Mouse (Mus musculus) adrenal gland, adult (tissue): ENCODE data around the gene Zfp781.
A peak's percentile ranks its signal among the peaks of the same experiment; 100 is the strongest.
"Not testable (repeated sequence)": the region's sequence is repeated elsewhere in the genome, so short reads cannot be mapped to it uniquely, and the experiment has no call there.

Source experiments
- DNase-seq, 2 experiments: peaks; one replicate each; pipeline ENCODE4 v3.0.0; 2022 to 2023; ENCODE audit warnings: low spot score in 1 of 2; ENCODE audit not compliant: inconsistent age in 2 of 2

Zfp781 gene

DNA sequence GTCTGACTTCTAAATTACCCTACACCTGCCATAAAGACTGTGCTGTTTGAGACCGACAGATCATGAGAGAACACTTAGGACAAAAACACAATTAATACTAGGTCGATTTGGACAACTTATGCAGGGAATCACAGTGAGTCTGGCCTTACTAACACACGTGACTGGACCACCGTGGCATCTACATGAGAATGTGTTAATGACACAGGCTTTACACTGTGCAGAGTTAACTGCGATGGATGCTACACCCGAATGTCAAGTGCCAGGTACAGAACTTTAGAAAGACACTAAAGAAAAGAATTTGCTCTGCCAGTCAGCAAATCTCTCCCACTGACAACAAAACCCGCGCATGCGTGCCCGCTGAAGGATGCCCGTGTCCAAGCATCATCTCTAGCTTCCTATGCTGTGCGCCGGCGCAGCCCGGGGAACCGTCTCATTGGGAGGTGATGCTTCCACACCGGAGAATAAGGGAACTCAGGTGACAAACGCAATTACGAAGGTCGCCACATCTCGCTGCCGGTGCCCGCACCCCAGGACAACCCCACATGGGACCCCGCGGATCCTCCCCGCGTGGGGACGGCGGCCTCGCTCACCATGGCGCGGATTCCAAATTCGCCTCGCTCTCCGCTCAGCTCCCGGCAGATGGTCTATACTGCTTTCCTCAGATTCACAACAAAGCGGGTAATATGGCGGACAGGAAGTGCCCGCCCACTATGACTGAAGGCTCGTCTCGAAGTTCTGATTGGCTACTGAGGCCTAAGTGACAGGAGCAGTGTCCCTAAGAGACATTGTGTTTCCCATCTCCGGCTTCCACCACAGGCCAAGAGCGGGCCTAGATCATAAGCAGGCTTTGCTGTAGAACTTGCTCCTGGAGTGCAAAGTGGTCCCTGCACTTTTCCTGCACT lies at the start of gene Zfp781:
Zfp781 (minus strand) TSS at position 639 of the 902 bp plus-strand sequence.
- not testable (repeated sequence) for DNase-seq

DNA sequence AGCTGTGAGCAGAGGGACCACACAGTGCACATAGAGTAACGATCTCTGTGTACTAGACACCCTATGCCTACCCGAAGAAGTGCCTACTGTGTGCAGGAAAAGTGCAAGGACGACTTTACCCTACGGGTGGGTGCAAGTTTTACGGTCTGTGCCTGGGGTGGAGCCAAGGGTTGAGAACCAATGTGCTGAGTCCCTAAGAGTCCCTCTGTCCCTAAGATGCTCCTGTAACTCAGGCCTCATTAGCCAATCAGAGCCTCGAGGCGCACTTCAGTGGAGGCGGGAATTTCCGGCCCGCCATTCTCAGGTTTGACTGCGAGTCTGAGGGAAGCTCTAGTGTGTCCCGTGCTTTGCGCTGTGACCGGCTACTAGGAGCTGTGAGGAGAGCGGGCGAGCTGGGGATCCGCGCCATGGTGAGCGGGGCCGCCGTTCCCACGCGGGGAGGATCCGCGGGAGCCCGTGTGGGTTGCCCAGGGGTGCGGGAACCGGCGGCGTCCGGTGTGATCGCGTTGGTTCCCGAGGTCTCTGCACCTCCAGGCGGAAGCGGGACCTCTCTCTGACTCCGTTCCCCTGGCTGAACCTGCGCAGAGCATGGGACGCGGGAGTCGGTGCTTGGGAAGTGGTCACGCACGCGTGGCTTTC lies 48.2 kb upstream of the Zfp781 start:
- peak; percentile 43 to 86 for DNase-seq

DNA sequence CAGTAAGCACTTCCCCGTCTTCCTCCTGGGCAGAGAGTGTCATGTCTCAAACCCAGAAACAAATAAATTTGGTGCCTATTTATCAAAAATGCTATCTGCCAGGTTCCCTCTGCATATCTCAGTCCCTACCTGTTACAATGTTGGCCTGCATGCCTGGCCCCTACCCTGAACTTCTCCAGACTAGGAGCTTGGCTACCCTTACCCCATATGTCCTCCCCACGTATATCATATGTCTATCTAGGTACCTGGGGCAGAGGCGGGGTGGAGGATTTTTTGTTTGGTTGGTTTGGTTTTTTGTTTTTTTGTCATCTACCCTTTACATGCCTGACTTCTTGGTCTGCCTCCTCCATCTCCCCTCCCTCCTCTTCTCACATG lies 451 bp upstream of the Zfp781 start:
- not testable (repeated sequence) for DNase-seq

DNA sequence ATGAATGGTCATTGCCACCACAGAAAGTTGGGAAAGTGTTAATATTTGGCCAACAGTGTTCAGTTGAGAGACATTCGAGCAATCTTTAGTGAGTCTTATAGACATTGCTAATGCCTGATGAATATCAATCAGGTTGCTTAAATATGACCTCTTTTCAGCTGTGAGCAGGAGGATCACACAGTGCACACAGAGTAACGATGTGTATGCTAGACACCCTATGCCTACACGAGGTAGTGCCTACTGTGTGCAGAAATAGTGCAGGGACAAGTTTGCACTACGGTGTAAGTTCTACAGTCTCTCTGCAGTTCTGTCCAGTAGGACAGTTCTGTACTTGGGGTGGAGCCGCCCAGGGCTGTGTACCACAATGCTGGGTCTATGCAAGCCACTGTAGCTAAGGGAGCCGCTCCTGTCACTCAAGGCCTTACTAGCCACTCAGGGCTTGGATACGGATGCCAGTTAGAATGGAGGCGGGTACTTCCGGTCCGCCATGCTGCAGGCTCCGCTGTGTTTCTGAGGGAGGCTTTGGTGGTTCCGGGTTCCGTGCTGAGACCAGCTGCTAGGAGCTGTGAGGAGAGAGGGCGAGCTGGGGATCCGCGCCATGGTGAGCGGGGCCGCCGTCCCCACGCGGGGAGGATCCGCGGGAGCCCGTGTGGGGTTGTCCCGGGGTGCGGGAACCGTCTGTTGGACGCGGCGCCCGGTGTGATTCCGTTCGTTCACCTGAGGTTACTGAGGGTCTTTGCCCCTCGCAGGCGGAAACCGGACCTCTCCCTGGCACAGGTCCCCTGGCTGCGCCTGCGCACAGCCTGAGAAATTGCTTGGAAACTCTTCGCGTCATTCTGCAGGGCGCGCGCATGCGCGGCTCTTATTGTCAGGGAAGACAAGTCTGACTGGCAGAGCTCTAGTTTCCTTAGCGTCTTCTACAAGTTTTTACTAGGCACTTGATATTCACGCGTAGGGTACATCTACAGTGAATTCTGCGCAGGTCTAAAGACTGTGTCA lies 66.6 kb downstream of the Zfp781 start, which contains the start of gene Gm32687:
Gm32687 (plus strand) TSS at position 526 of the 999 bp plus-strand sequence.
- DNase-seq = peak; percentile 7 to 37
